Mouse (Mus musculus) liver, adult 2 months (tissue): ENCODE data around the gene Map4k5. TPM values are rescaled to one million over a fixed set of nuclear protein-coding genes. Genes with fewer than 3 reads are reported as not detected.

ENCODE experiments used
- DNase-seq: peaks from one replicate; pipeline ENCODE4 v3.0.0-alpha.2; 2011; ENCODE audit warnings: low read depth, low spot score; ENCODE audit errors: extremely low read depth
- H3K27ac ChIP-seq: fragments of 200-500 bp; replicated peaks from 2 replicates; pipeline ENCODE4 v1.5.1; 2012; ENCODE audit warnings: low read depth, mild to moderate bottlenecking, control low read depth, inconsistent platforms, low read length; ENCODE audit not compliant: insufficient read depth
- H3K27me3 ChIP-seq: fragments of 200-500 bp; 2 replicates; pipeline ENCODE4 v1.6.1; 2012; ENCODE audit warnings: mild to moderate bottlenecking, moderate library complexity, low read length, inconsistent platforms; ENCODE audit not compliant: control insufficient read depth, insufficient read depth
- H3K36me3 ChIP-seq: fragments of 200-500 bp; 2 replicates; pipeline ENCODE4 v1.6.1; 2012; ENCODE audit warnings: low read length, inconsistent platforms; ENCODE audit not compliant: control insufficient read depth, insufficient read depth
- H3K4me1 ChIP-seq: fragments of 200-500 bp; 2 replicates; pipeline ENCODE4 v1.6.1; 2011; ENCODE audit warnings: low read length; ENCODE audit not compliant: control insufficient read depth, insufficient read depth
- H3K4me3 ChIP-seq: fragments of 200-500 bp; 2 replicates; pipeline ENCODE4 v1.5.1; 2011; ENCODE audit warnings: low read depth, mild to moderate bottlenecking, control low read depth, low read length, moderate library complexity; ENCODE audit not compliant: insufficient read depth
- H3K79me2 ChIP-seq: fragments of 200-500 bp; 2 replicates; pipeline ENCODE4 v1.6.1; 2012; ENCODE audit warnings: inconsistent platforms, mild to moderate bottlenecking, low read length, moderate library complexity; ENCODE audit not compliant: control insufficient read depth, insufficient read depth
- H3K9ac ChIP-seq: fragments of 200-500 bp; 2 replicates; pipeline ENCODE4 v1.6.1; 2012; ENCODE audit warnings: low read depth, mild to moderate bottlenecking, control low read depth, inconsistent platforms, low read length
- CTCF ChIP-seq: fragments of 200-500 bp; IDR thresholded peaks from 2 replicates; pipeline ENCODE4 v1.5.1; 2011; ENCODE audit warnings: low read depth, low read length, control low read depth
- POLR2A ChIP-seq: fragments of 200-500 bp; IDR thresholded peaks from 2 replicates; pipeline ENCODE4 v1.6.1; 2011; ENCODE audit warnings: low read length, control low read depth; ENCODE audit not compliant: insufficient read depth; ENCODE audit errors: extremely low read depth
- WGBS: fragments of 180-500 bp; shearing (Covaris S2); methylation state at CpG from one replicate; pipeline ENCODE4 v1.1.7; 2018; 5-methylcytosine and 5-hydroxymethylcytosine counted together
- polyA plus RNA-seq: library from polyadenylated mRNA; depleted of rRNA; stranded (reverse); fragments of >200 nt; gene quantifications from 2 replicates; pipeline ENCODE4 v1.2.3, GENCODE M21; 2012
- total RNA-seq: library from RNA; depleted of rRNA; stranded (reverse); fragments of >200 nt; gene quantifications from 2 replicates; pipeline ENCODE4 v1.2.3, GENCODE M21; 2014

The Map4k5 gene
- total and polyA plus RNA-seq, 2 experiments, result 3.6 to 15.6 TPM

- 0 out of 2 replicates have a peak overlapping the region, but pooled peaks have one; percentile 12 for H3K27ac ChIP-seq
- H3K27me3 ChIP-seq, result no peaks in the 10 kb centered on the region
- TF ChIP-seq POLR2A, result no peak
- TF ChIP-seq CTCF, result no peak
- peaks cover 14% of the 10 kb centered on the region for H3K4me1 ChIP-seq
- H3K9ac ChIP-seq, result no peak overlapping the region
- no peak overlapping the region for H3K4me3 ChIP-seq
- WGBS, result 98% methylated on average over 2 of the region's 2 CpGs
- H3K79me2 ChIP-seq, result no peaks in the 10 kb centered on the region
- no peak for DNase-seq
- H3K36me3 ChIP-seq, result peaks cover 64% of the 10 kb centered on the region
Measured at GRCm38 (mm10) chr12:69813596-69813995, 79.4 kb downstream of the Map4k5 start.

- no peak overlapping the region for H3K9ac ChIP-seq
- WGBS, result 24% methylated on average over 3 of the region's 3 CpGs
- H3K4me1 ChIP-seq, result peaks cover 14% of the 10 kb centered on the region
- no peak overlapping the region for H3K4me3 ChIP-seq
- no peaks in the 10 kb centered on the region for H3K27me3 ChIP-seq
- DNase-seq, result peak; percentile 52
- no peak overlapping the region; the same call in 1 of the 2 replicates for H3K27ac ChIP-seq
- H3K79me2 ChIP-seq, result no peaks in the 10 kb centered on the region
- peaks cover 66% of the 10 kb centered on the region for H3K36me3 ChIP-seq
- TF ChIP-seq CTCF, result no peak
- TF ChIP-seq POLR2A, result no peak
Measured at GRCm38 (mm10) chr12:69812986-69813385, 80.0 kb downstream of the Map4k5 start.

GRCm38 (mm10) chr12:69811976-69812375 is 81.0 kb downstream of the Map4k5 start:
- no peaks in the 10 kb centered on the region for H3K79me2 ChIP-seq
- no peak for TF ChIP-seq CTCF
- TF ChIP-seq POLR2A, result no peak

GRCm38 (mm10) chr12:69809439-69809838 is 83.6 kb downstream of the Map4k5 start:
- no peaks in the 10 kb centered on the region for H3K79me2 ChIP-seq
- WGBS, result 93% methylated on average over 3 of the region's 3 CpGs
- peaks cover 12% of the 10 kb centered on the region for H3K4me1 ChIP-seq
- no peak overlapping the region for H3K4me3 ChIP-seq
- no peak overlapping the region for H3K27ac ChIP-seq
- H3K27me3 ChIP-seq, result no peaks in the 10 kb centered on the region
- TF ChIP-seq POLR2A, result no peak
- no peak for TF ChIP-seq CTCF
- H3K9ac ChIP-seq, result no peak overlapping the region
- DNase-seq, result no peak
- H3K36me3 ChIP-seq, result peaks cover 54% of the 10 kb centered on the region

More at GRCm38 (mm10) chr12:69811976-69812375, 81.0 kb downstream of the Map4k5 start:
- no peak for DNase-seq
- Histone ChIP-seq H3K9ac (no peak overlapping the region), H3K4me3 (no peak overlapping the region), H3K36me3 (peaks cover 60% of the 10 kb centered on the region), H3K4me1 (peaks cover 14% of the 10 kb centered on the region), H3K27me3 (no peaks in the 10 kb centered on the region), H3K27ac (no peak overlapping the region)
- 80% methylated on average over 1 of the region's 1 CpGs for WGBS

GRCm38 (mm10) chr12:69807399-69807985 is 85.5 kb downstream of the Map4k5 start:
- Histone ChIP-seq H3K36me3 (peaks cover 54% of the 10 kb centered on the region), H3K4me3 (no peak overlapping the region), H3K79me2 (no peaks in the 10 kb centered on the region), H3K9ac (no peak overlapping the region), H3K4me1 (no peaks in the 10 kb centered on the region), H3K27me3 (no peaks in the 10 kb centered on the region), H3K27ac (no peak overlapping the region)
- no peak for TF ChIP-seq POLR2A
- no peak for TF ChIP-seq CTCF
- 81% methylated on average over 11 of the region's 11 CpGs for WGBS
- no peak for DNase-seq

- Histone ChIP-seq H3K27me3 (no peaks in the 10 kb centered on the region), H3K27ac (no peak overlapping the region), H3K4me3 (no peak overlapping the region), H3K9ac (no peak overlapping the region), H3K4me1 (no peaks in the 10 kb centered on the region), H3K79me2 (no peaks in the 10 kb centered on the region), H3K36me3 (peaks cover 40% of the 10 kb centered on the region)
- no peak for DNase-seq
- TF ChIP-seq CTCF (no peak), POLR2A (no peak)
- 83% methylated on average over 6 of the region's 6 CpGs for WGBS
Measured at GRCm38 (mm10) chr12:69805148-69805547, 87.9 kb downstream of the Map4k5 start.
